Mouse (Mus musculus) heart, postnatal 14 days (tissue): Measurements from ENCODE around the gene Fli1. TPM values are rescaled to one million over a fixed set of nuclear protein-coding genes. Genes with fewer than 3 reads are reported as not detected.

ENCODE experiments used
- DNase-seq, 2 experiments: peaks; one replicate each; pipeline ENCODE4 v3.0.0; 2021 to 2022
- intact Hi-C: fragments of 180-260 bp; cut with DNase I; formaldehyde crosslinking; loops from one replicate; pipeline ENCODE4 v1.15.1; 2025
- total RNA-seq, 2 experiments: library from RNA; stranded (reverse); gene quantifications; 2 replicates each; pipeline ENCODE4 v1.2.3; 2021

The Fli1 gene
- total RNA-seq, 2 experiments from 2014 or later: 37.0 to 41.0 TPM

- DNase-seq: no peak
These were observed 55.3 kb downstream of the Fli1 start for GRCm38 (mm10) chr9:32487401-32487800.

GRCm38 (mm10) chr9:32480418-32480817 lies 62.2 kb downstream of the Fli1 start:
- no peak for DNase-seq
- intact Hi-C loops: no loop called here

More at GRCm38 (mm10) chr9:32487401-32487800, 55.3 kb downstream of the Fli1 start:
- intact Hi-C loops: no loop called here

GRCm38 (mm10) chr9:32478799-32479198 lies 63.9 kb downstream of the Fli1 start:
- intact Hi-C loops: no loop called here
- no peak for DNase-seq

GRCm38 (mm10) chr9:32478087-32478486 lies 64.6 kb downstream of the Fli1 start:
- intact Hi-C loops: no loop called here
- no peak for DNase-seq

- intact Hi-C loops: no loop called here
- no peak for DNase-seq
These were observed 66.1 kb downstream of the Fli1 start for GRCm38 (mm10) chr9:32476604-32477003.

- intact Hi-C loops: loop anchor here (2.0 kb wide), 1 partner anchor 16 kb away; no protein-coding TSS in a partner anchor
- no peak for DNase-seq
These were observed 67.9 kb downstream of the Fli1 start for GRCm38 (mm10) chr9:32474621-32475390.

- DNase-seq: no peak
- intact Hi-C loops: no loop called here
These were observed 70.3 kb downstream of the Fli1 start for GRCm38 (mm10) chr9:32472346-32472745.

- no peak for DNase-seq
- intact Hi-C loops: loop anchor here (5.0 kb wide), 1 partner anchor 33 kb away; no protein-coding TSS in a partner anchor
These were observed 73.4 kb downstream of the Fli1 start for GRCm38 (mm10) chr9:32469123-32469751.

GRCm38 (mm10) chr9:32468313-32468712 lies 74.3 kb downstream of the Fli1 start:
- intact Hi-C loops: loop anchor here (5.0 kb wide), 1 partner anchor 34 kb away; no protein-coding TSS in a partner anchor
- DNase-seq: no peak

GRCm38 (mm10) chr9:32467443-32467842 lies 75.2 kb downstream of the Fli1 start:
- intact Hi-C loops: loop anchor here (5.0 kb wide), 1 partner anchor 35 kb away; no protein-coding TSS in a partner anchor
- no peak for DNase-seq

GRCm38 (mm10) chr9:32466861-32467260 lies 75.8 kb downstream of the Fli1 start:
- intact Hi-C loops: loop anchor here (5.0 kb wide), 1 partner anchor 35 kb away; no protein-coding TSS in a partner anchor
- DNase-seq: peak in 1 of 2 experiments; percentile 26

GRCm38 (mm10) chr9:32456707-32457106 lies 86.0 kb downstream of the Fli1 start:
- intact Hi-C loops: loop anchor here (5.0 kb wide), 1 partner anchor 86 kb away; the partner anchor contains the start of gene Fli1
- no peak for DNase-seq

- no peak for DNase-seq
- intact Hi-C loops: no loop called here
These were observed 92.5 kb downstream of the Fli1 start for GRCm38 (mm10) chr9:32450161-32450560.

GRCm38 (mm10) chr9:32448766-32449165 lies 93.9 kb downstream of the Fli1 start:
- intact Hi-C loops: loop anchor here (5.0 kb wide), 1 partner anchor 114 kb away; no protein-coding TSS in a partner anchor
- DNase-seq: no peak

GRCm38 (mm10) chr9:32445789-32446188 lies 96.9 kb downstream of the Fli1 start:
- DNase-seq: peak in 1 of 2 experiments; percentile 31

GRCm38 (mm10) chr9:32444453-32445201 lies 98.0 kb downstream of the Fli1 start:
- no peak for DNase-seq
- intact Hi-C loops: loop anchor here (5.0 kb wide), 1 partner anchor 118 kb away; no protein-coding TSS in a partner anchor

More at GRCm38 (mm10) chr9:32445789-32446188, 96.9 kb downstream of the Fli1 start:
- intact Hi-C loops: loop anchor here (5.0 kb wide), 1 partner anchor 117 kb away; no protein-coding TSS in a partner anchor

- DNase-seq: peak; percentile 65
- intact Hi-C loops: no loop called here
These were observed 98.8 kb downstream of the Fli1 start for GRCm38 (mm10) chr9:32443817-32444216.

- intact Hi-C loops: no loop called here
- no peak for DNase-seq
These were observed 99.5 kb downstream of the Fli1 start for GRCm38 (mm10) chr9:32443115-32443514.

GRCm38 (mm10) chr9:32434241-32435213 lies 108.1 kb downstream of the Fli1 start:
- intact Hi-C loops: no loop called here

More at GRCm38 (mm10) chr9:32434241-32435213, 108.1 kb downstream of the Fli1 start:
- DNase-seq: peak; percentile 30 to 49
